Mouse (Mus musculus) adrenal gland, adult 2 months (tissue): Measurements from ENCODE around the gene Iqsec1. TPM values are rescaled to one million over a fixed set of nuclear protein-coding genes. Genes with fewer than 3 reads are reported as not detected.

ENCODE experiments used
- DNase-seq: peaks from one replicate; pipeline ENCODE4 v3.0.0; 2021
- polyA plus RNA-seq: library from polyadenylated mRNA; depleted of rRNA; stranded (reverse); fragments of >200 nt; gene quantifications from 2 replicates; pipeline ENCODE4 v1.2.3, GENCODE M21; 2012
- total RNA-seq, 2 experiments: library from RNA; stranded (reverse); gene quantifications; 2 replicates each; pipeline ENCODE4 v1.2.3; 2021

The Iqsec1 gene
- total and polyA plus RNA-seq, 3 experiments = 101 to 168 (median 123) TPM

DNA sequence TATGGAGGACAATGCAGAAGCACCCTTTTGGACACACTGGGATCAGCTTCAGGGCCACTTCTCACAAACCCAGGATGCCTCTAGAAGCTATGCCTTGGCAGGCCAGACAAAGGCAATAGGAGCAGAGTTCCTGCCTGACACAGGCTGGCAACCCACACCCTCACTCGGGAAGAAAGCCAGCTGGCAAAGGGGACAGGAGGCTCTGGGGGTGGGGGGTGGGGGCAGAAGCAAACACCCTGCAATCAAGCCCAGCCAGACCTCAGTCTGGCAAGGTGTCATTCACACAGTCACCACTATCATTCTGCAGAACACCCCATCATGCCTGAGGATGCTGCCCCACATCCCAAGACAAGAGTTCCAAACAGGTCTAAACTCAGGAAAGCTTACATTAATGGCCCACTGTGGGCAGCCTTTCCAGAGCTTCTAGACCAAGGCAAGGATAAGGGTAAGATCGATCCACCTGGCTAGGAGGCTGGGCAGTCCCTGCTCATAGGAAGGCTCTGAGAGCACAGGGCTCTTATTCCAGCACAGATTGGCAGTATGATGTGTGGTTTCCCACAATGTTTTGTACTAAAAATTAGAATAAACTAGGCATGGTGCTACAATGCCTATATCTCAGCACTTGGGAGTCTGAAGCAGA lies 283.7 kb downstream of the Iqsec1 start:
- DNase-seq = peak; percentile 64

DNA sequence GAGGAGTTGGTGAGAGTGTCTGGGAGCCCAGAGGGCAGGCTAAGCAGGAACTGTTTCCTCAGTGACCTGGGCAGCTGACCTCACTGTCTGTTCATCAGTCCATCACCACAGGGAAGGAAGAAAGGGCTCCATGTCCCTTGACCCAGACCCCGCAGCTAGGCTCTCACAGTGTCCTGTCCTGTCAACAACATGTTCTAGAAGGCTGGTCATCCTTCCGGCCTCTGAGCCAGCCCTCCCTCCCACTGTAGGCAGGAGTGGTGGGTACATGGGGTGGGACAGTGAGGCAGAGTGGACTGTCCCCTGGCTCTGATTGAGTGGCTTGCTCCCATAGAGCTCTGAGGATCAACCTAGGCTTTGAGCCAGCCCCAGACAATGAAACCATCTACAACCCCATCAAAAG lies 284.7 kb downstream of the Iqsec1 start:
- no peak for DNase-seq

DNA sequence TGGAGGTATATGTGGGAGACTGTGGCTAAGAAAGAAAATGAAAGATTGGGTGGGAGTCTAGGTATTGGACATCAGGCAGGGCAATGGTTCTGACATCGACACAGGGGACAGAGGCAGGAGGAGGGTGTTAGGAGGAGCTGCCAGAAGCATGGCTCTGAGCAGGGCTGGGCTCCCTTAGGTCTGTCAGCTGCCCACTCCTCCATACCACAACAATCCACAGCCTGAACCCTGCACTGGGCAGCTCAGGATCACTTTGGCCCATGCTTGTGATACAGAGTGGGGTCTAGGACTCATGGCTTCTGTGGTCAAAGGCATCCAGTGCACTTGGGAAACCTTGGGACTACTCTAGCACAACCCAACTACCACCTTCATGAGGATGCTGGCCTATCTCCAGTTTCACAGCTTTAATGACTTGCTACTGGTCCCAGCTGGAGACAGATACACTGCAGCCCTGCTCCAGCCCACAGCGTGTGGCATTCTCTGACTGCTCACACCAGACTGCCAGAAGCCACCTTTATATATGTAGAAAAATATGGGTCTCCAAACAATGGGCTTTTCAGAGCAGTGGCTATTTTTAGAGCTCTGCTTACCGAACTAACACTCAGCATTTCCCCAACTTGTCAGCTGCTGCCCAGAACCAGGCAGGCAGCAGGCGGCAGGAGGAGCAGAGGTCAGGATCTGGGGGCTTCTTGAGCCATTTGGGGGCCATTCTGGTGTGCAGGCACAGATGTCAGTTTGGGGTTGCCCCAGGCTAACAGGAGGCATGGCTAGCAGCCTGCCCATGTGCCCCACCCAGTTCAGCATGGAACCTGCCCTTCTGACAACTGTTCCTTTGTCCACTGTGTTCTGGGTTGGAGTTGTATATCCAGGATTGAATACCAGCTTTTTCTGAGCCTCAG lies 285.4 kb downstream of the Iqsec1 start:
- no peak for DNase-seq

DNA sequence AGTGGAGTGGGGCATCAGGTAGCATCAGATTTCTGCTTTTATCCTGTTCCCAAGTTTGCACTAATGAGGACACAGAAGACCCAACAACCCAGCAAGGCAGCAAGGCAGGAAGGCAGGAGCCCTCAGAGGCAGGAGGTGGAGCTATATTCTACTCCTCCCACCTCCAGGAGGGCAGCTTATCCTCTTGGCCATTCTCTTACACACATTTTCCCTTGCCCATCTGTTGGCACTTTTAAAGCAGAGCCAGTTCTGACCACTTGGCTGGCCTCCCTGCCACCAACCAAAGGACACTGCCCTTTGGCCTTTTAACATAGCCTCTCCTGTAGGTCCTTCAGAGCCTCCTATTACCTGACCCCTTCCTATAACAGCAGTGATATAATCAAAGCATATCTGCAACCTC lies 286.3 kb downstream of the Iqsec1 start:
- DNase-seq = peak; percentile 42

DNA sequence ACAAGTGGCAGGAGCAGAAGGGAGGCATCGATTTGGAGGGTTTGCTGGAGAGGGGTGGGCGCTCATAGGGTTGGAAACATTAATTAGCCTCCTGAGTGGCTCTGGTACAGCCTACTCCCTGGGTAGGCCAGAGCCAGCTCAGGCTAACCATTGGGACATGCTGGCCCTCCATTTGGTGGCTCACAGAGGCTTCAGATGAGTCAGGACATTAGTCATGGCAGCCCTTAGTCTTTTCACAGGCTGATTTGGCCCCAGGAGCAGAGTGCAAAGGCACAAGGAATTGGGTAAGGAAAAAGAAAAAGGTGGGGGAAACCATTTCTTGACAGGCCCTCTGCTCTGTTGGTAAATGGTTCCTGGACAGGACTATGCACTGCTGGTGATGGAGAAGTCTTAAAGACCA lies 287.1 kb downstream of the Iqsec1 start:
- DNase-seq = peak; percentile 76

DNA sequence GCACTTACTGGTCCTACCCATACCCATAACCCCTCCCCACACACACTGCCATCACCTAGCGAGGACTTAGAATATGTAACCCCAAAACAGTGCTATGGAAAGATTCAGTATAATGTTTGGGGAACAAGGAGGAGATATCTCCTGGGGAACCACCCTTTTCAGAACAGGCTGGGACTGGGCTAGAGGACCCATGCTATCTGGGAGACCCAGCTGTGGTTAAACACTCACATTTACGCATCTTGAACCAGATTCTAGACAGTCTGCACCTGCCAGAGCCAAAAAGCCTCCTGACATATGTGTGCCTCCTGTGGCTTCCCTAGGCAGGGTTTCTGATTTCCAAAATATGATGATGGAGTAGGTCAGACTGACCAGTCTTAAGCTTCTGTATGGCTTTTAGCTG lies 287.7 kb downstream of the Iqsec1 start:
- DNase-seq = no peak

DNA sequence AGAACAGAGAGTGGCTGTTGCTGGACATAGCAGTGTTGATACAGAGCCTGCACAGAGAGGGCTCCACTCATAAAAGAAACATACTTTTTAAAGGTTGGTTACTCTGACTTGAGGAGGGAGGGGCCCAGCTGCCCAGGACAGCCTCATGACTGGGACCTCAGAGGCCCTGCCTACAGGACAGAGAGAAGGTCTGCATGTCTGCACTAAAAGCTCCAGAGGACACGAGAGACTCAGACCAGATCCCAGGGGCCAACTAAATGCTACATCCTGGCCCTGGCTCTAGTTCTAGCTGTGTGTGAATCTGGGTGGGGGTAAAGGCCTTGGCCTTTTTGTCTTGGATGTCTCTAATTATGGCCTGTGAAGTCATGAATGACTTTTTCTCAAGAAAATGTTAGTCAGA lies 288.4 kb downstream of the Iqsec1 start:
- DNase-seq = peak; percentile 60

DNA sequence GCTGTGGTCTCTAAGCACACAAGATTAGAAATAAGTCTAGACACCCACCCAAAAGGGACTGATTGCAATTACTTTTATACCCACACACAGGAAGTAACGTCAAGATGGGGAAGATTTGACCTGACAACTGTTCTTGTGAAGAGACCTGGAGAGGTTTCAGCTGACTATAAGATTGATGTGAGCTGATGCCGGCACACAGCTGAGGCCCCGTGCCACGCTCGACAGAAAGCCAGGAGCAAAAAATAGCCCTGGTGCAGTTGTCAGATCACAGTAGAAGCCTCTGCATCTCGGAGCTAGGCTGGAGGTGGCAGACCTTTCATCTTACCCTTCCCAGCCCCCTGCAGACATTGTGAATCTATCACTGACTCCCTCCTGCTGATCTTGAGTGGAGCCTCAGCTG lies 289.6 kb downstream of the Iqsec1 start:
- DNase-seq = no peak

DNA sequence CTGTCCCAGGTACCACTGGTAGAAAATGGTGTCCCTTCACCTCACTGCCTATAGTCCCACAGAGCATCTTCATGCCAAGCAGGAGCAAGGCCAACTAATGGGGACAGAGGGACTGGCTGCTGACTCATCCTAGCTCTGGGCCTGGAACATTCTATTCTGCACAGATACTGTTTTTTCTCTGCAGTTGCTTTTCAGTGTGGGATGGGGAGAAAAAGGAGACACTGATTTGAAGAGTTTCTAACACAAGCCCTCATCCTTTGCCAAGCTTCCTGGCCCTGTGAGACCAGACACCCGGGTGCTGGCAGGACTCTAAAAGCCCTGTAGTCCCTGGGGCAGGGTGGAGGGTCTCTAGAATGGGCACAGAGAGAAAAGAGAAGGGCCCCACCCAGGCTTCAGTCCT lies 292.7 kb downstream of the Iqsec1 start:
- DNase-seq = peak; percentile 83

DNA sequence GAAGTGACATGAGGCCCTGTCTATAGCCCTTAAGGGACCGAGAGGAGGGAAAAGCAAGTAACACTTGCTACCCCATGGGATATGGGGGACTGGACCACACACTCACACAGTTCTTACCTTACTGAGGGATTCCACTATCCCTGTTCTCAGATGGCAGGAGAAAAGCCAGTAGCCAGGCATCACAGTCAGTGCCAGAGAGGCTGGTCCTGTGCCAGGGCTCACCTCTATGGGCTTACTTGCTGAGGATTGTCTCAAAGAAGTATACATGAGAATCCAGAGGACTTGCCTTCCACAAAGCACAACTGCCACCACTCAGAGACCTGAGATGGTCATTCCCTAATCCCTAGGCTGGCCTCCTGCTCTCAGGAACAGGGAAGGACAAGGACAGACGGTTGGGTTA lies 296.1 kb downstream of the Iqsec1 start:
- no peak for DNase-seq

DNA sequence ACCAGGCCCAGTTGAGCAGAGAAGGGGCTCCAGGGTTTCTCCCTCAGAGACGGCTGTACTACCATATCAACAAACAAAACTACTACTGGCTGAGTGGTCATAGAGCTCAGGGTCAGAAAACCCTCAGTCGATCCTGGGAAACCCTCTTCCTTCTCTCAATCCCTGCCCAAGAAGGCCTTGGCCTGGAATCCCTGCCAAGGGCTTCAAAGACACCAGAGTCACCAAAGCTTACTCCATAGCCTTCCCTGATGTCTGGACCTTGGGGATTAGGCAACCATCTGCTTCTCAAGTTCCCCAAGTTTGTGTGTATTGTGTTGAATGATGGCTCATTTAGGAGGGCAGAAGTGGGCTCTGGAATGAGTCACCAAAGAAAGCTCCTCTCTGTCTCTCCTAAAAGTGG lies 296.6 kb downstream of the Iqsec1 start:
- peak; percentile 73 for DNase-seq

DNA sequence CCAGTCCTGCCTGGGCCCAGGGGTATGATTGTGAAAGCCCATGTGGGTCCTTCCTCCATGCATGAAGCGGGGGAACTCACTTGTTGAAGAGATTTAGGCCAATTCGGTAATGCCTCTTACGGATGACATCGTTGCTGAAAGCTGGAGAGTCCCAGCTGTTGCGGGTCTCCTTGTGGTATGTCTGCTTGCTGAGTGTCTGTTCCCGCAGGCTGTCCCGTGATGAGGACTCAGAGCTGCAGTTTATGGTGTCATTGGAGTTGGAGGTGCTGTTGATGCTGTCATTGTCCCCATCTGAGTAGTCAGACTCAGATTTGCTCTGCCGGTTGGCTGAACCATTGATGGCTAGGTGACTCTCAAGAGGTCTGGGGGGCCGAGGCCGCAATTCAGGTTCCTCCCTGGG lies 299.0 kb downstream of the Iqsec1 start:
- no peak for DNase-seq

DNA sequence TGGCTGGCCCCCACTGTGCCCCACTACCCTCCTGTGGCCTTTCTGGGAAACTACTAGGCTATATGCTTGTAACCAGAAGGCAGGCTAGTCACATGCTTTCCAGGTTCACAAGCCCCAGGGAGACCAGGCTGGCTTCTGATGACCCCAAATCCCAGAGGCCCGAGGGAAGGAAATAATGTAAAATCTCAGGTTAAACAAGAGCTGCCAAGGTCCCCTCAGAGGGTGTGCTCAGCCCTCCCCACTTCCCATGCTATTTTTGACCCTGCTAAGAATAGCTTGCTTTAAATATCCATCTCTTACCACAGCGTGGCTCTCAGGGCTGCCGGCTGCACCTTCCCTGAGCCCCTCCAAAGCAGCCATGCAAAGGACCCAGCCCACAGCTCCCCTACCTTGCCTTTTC lies 299.7 kb downstream of the Iqsec1 start:
- DNase-seq = no peak

DNA sequence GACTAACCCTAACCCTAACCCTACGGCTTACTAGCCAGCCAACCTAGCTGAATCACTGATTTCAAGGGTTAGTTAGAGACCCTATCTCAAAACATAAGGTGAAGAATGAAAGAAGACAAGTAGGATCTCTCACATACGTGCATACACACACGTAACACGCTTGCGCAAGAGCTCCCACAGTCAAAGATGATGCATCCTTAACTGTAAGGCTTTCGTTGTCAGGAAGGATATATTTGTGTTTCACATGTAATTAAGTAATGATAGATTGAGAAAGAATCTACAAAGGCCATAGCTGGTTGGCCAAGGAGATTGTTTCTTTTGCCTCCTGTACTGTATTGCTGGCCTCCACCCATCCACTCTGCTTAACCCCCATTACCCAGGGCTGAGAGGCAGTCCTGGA lies 300.5 kb downstream of the Iqsec1 start:
- DNase-seq = no peak

DNA sequence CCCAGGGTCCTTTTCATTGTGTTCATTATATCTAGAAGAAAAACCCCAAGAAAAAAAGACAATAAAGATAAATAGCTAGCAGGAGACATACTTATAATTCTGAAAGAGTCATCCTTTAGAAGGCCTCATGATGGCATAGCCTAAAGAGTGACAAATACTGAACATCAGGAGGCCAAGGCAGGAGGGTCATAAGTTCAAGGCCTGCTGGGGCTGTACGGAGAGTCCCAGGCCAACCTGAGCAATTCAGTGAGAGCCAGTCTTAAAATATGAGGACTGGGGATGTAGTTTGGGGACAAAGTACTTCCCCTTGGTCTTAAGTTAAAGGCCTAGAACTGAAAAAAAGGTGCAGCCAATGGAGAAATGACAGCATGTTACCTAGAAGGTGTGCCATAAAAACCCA lies 301.7 kb downstream of the Iqsec1 start:
- DNase-seq = peak; percentile 54

DNA sequence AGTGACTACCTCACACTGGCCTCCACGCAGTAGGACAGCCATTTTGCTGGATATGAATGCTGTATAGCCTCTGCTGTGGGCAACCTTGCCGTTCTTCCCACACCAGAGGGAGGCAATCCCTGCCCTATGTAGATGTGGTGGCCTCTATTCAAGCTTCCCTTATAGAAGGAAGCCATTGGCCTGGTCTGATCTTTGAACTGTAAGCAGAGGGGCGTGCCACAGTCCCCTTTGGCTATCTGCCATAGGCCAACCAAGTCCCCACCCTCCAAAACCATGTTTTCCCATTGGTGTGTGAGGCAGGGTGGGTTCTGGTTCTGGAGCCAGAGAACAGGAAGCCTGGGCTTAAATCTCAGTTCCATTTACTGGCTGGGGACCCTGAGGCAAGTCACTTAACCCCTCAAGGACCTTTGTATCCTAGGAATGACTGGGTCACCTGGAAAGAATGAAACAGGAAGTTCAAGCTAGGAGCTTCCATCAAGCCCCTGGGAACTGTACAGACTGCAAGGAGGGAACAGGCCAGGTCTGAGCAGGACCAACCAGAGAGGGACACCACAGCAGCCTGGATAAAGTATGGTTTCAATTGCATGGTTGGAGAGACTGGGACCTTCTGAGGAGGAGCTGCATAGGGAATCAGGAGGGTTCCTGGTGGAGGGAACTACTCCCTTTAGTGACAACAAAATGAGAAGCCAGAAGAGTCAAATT lies 304.5 kb downstream of the Iqsec1 start:
- DNase-seq = no peak

DNA sequence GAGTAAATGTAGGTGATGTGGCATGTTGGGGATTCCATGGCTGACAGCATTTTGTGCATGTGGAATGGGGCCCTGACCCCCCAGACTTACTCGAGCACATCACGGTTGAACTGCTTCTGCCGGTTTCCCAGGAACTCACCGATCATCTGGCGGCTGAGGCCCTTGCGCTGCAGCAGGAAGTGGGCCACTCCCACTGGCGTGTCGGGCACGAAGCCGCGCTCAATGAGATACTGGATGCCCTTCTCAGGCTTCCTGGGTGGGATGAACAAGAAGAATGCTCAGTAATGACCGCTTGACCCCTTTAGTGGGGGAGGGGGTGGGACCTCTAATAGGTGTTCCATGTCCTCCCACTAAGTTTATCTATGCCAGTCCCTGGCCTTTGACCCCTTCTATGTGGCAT lies 308.1 kb downstream of the Iqsec1 start:
- no peak for DNase-seq

DNA sequence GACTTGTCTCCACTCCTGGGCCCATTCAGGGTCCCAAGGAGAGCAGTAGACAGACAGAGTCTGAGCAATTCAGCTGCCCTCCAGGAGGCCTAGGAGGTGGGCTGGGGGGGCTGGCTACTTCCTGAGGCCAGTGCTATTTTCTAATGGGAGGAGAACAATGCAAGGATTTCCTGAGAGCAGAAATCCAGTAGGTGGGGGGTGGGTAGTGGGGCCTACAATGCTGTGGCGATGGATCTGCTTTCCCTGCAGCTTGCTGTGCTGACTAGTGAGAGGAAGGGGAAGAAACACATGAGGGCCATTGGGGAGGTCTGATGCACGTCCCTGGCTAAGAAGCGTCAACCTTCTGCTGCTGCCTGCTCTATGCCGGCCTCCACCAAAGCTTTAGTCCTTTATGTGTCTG lies 309.7 kb downstream of the Iqsec1 start:
- DNase-seq = peak; percentile 43

DNA sequence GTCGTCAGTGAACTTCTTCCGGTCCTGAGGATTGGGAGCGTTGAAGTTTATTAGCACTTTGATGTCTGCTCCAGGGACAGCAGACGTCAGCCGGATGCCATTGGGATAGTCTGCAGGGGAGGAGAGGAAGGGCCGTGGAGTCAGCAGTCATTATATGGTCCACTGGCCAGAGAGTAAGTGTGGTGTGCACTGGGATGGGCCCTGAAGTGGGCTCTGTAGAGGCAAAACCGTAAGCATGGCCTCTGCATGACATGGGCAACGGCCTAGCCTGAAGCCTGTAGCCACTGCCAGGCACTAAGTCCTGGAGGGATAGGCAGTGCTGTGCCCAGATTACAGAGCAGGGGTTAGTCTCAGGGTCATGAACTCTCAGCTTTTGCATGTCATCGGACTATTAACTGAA lies 319.8 kb downstream of the Iqsec1 start:
- DNase-seq = no peak

DNA sequence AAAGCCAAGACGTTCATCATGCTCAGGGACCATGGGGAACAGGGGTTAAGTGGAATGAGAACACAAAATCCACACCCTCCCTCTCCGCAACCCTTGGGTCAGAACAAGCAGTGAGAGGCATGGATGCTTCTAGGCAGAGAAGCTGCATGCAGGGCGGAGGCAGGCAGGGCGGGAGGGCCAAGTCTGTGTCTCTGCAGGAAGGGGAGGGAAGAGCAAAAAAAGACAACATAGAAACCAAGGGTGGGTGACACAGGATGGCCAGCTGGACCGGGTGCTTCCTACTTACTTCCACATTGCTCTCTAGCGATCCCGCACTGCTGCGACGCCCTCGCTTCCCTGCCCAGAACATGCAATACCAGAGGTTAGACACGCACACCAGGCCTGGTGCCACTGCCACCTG lies 324.7 kb downstream of the Iqsec1 start:
- DNase-seq = no peak

DNA sequence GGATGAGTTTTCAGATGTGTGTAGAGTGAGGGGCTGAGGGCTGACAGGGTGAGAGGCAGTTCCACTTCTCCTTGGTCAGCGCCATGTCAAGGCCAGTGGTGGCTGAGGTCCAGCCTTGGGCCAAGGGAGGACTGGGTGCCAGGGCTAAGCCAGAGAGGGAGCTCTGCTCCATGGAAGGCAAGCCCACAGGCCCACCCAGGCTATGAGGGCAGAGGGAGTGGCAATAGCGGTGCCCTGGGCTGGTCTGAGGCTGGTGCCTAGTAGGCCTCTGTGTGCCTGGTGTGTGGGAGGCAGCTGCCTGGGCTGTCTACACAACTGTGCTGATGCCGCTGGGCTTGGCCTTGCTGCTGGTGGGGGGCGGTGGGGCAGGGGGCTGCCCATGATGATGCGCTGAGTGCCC lies 326.3 kb downstream of the Iqsec1 start:
- DNase-seq = peak; percentile 57

DNA sequence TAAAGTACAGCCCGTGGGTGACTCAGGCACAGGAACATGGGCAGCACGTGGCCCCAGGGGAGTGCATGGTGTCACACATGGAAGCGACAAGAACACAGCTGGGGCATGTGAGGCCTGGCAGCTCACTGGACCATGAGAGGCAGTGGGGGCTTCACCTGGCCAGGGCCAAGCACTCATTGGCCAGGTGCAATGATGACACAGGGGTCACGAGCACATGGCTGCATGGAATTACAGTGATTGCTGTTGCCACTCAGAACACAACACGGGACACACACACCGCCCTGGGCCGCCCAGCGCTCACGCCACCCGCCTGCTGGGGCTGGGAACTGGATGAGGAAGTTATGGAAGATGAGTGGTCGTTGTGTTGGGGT lies 327.5 kb downstream of the Iqsec1 start:
- no peak for DNase-seq

DNA sequence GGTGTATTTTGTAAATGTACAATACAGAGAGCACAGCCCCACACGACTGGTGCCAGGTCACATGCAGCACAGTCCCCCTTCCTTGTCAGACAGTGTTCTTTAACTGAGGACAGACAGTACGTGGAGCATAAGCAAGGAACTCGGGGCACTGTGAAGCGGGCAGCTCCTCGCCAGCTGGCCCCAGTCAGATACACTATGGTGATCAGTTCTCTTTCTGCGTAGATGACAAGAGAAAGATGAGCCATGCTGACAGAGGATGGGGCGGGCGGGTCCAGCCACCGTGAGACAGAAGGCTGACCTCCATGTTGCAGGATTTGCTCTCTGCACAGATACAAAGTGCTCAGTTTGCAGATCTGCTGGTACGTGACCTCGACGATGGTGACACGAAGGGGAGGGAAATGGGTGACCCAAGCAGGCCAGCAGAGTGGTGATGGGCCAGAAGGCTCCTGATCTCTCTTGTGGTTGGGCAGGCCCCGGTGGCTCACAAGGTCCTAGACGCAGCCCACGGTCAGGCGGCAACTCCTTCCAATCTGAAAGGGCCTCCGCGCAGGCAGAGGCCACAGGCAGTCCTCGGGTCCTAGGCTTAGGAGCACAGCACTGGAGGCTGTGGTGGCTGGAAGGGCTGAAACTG lies 328.0 kb downstream of the Iqsec1 start:
- peak; percentile 45 for DNase-seq
